Mouse (Mus musculus) left cerebral cortex, postnatal 4 days (tissue): ENCODE data around the gene Kat2b. TPM values are rescaled to one million over a fixed set of nuclear protein-coding genes. Genes with fewer than 3 reads are reported as not detected.

Experiments used
- total RNA-seq, 2 experiments: library from RNA; stranded (reverse); gene quantifications; 2 replicates each; pipeline ENCODE4 v1.2.3; 2021

Kat2b gene
- total RNA-seq, 2 experiments from 2014 or later = 14.2 to 14.4 TPM

Other genes with a start within 250 kb of the Kat2b start
- gene Efhb, start 103.5 kb upstream of the Kat2b start, total RNA-seq = under 1 TPM; 0.80 to 0.93 TPM
- gene Rab5a, start 87.6 kb upstream of the Kat2b start, total RNA-seq = 100 to 1,000 TPM; 108 TPM
- gene Pp2d1, start 27.4 kb upstream of the Kat2b start, total RNA-seq = not detected
- gene Sgo1, start 122.5 kb downstream of the Kat2b start, total RNA-seq = 1 to 10 TPM; 1.9 to 2.2 TPM